ENCODE assay signal across 11 mouse cellular contexts in the genomic region with DNA sequence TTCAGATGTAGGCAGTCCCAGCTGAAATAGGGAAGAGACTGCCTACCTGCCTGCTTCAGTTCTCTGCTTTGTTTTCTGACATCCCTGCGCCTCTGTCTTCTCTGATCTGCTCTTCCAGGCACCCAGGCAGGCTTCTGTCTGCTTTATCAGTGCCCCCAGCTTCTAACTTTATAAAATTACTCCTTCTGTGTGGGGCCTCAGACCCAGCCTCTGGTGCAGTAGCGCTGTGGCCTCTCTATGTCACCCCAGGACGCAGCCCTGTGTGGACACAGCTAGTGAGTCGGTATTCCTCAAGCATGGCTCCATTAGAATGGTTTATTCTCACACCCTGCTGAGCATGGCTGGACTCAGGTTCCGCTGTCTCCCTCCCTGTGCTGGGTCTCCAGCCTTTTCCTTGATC. TPM values are rescaled to one million over a fixed set of nuclear protein-coding genes. Genes with fewer than 3 reads are reported as not detected.
DNase-seq lines count a peak whose midpoint lies in the region; ATAC-seq and TF ChIP-seq lines count a peak whose summit lies in the region.
"Had no signal": no experiment of that assay in that cellular context is flagged by ENCODE, and none has a peak within 500 bp of the region (broad histone marks: within the 10 kb centered on the region; RNA-seq: fewer than 3 reads in every experiment).

No protein-coding gene starts in this region.

- peak overlapping the region; percentile 38; the same call in 1 of the 2 replicates for H3K27ac ChIP-seq in heart, embryonic 12.5 days (ENCODE audit: poor library complexity, severe bottlenecking)
- H3K27ac ChIP-seq in lung, postnatal 0 days (ENCODE audit: low read length), result peak overlapping the region; percentile 48
- H3K27ac ChIP-seq in intestine, postnatal 0 days (ENCODE audit: low read depth, low read length), result peak overlapping the region; percentile 1; the same call in 1 of the 2 replicates
- H3K27ac ChIP-seq in stomach, embryonic 14.5 days (ENCODE audit: low read length), result peak overlapping the region; percentile 85
- H3K27ac ChIP-seq: hindbrain, embryonic 15.5 days had no signal

- H3K4me3 ChIP-seq in heart, embryonic 12.5 days, result no peak overlapping the region
- no peak overlapping the region for H3K4me3 ChIP-seq in lung, postnatal 0 days (ENCODE audit: low read depth, low read length)
- H3K4me3 ChIP-seq in intestine, postnatal 0 days (ENCODE audit: low read depth, low read length), result no peak overlapping the region
- no peak overlapping the region for H3K4me3 ChIP-seq in stomach, embryonic 14.5 days (ENCODE audit: low read depth, low read length)
- H3K4me3 ChIP-seq: hindbrain, embryonic 15.5 days had no signal

- no peak for TF ChIP-seq EP300 in lung, postnatal 0 days (IDR thresholded peaks at IDR 0.05)

- TF ChIP-seq CTCF in lung, postnatal 0 days (IDR thresholded peaks at IDR 0.05), result no peak
- TF ChIP-seq CTCF in intestine, postnatal 0 days (IDR thresholded peaks at IDR 0.05; ENCODE audit: low read depth), result no peak

- 59% methylated on average over 5 of the region's 5 CpGs for whole genome bisulfite sequencing in heart, embryonic 12.5 days
- WGBS in lung, postnatal 0 days, result 69% methylated on average over 5 of the region's 5 CpGs
- 80% methylated on average over 5 of the region's 5 CpGs for WGBS in intestine, postnatal 0 days
- WGBS in stomach, embryonic 14.5 days, result 66% methylated on average over 5 of the region's 5 CpGs

- no peak overlapping the region for H3K9ac ChIP-seq in heart, embryonic 12.5 days
- no peak overlapping the region for H3K9ac ChIP-seq in lung, postnatal 0 days (replicated peaks; ENCODE audit: low read depth)
- no peak overlapping the region for H3K9ac ChIP-seq in intestine, postnatal 0 days (ENCODE audit: low read depth, low read length)
- no peak overlapping the region for H3K9ac ChIP-seq in stomach, embryonic 14.5 days (replicated peaks; ENCODE audit: low read depth, low read length)
- H3K9ac ChIP-seq: hindbrain, embryonic 15.5 days had no signal

- no peak overlapping the region for H3K4me2 ChIP-seq in heart, embryonic 12.5 days
- no peak overlapping the region for H3K4me2 ChIP-seq in lung, postnatal 0 days (replicated peaks; ENCODE audit: low read depth, low read length)
- H3K4me2 ChIP-seq in intestine, postnatal 0 days (replicated peaks; ENCODE audit: low read depth), result no peak overlapping the region
- no peak overlapping the region for H3K4me2 ChIP-seq in stomach, embryonic 14.5 days (replicated peaks; ENCODE audit: low read depth, low read length)
- H3K4me2 ChIP-seq: hindbrain, embryonic 15.5 days; midbrain, embryonic 11.5 days had no signal

- DNase-seq in heart, postnatal 4 days, result no peak
- DNase-seq in lung, postnatal 0 days (ENCODE audit: low spot score), result no peak
- DNase-seq in lung, postnatal 4 days, result no peak
- no peak for DNase-seq in right cerebral cortex, adult 2 months (ENCODE audit: low spot score in 2 of 2)
- DNase-seq in cerebellum, adult 11 months, result no peak

- no peaks in the 10 kb centered on the region for H3K36me3 ChIP-seq in heart, embryonic 12.5 days
- no peaks in the 10 kb centered on the region for H3K36me3 ChIP-seq in lung, postnatal 0 days (ENCODE audit: insufficient read depth, low read length)
- no peaks in the 10 kb centered on the region for H3K36me3 ChIP-seq in intestine, postnatal 0 days (ENCODE audit: control insufficient read depth, insufficient read depth)
- no peaks in the 10 kb centered on the region for H3K36me3 ChIP-seq in stomach, embryonic 14.5 days (ENCODE audit: control insufficient read depth, insufficient read depth, low read length)
- H3K36me3 ChIP-seq: hindbrain, embryonic 15.5 days had no signal

- no peak for ATAC-seq in heart, embryonic 12.5 days (ENCODE audit: insufficient number of reproducible peaks, low FRiP score)
- no peak for ATAC-seq in lung, postnatal 0 days
- no peak for ATAC-seq in intestine, postnatal 0 days
- ATAC-seq in stomach, embryonic 14.5 days (ENCODE audit: insufficient number of reproducible peaks, insufficient read depth, low FRiP score, low read depth), result no peak
- ATAC-seq: CD4-positive, CD25-positive, alpha-beta regulatory T cell, adult 4 months had no signal

- H3K9me3 ChIP-seq in heart, embryonic 12.5 days (replicated peaks), result no peaks in the 10 kb centered on the region
- no peaks in the 10 kb centered on the region for H3K9me3 ChIP-seq in lung, postnatal 0 days (ENCODE audit: low read length)
- H3K9me3 ChIP-seq in intestine, postnatal 0 days (ENCODE audit: control insufficient read depth), result no peaks in the 10 kb centered on the region
- no peaks in the 10 kb centered on the region for H3K9me3 ChIP-seq in stomach, embryonic 14.5 days (ENCODE audit: control insufficient read depth, low read depth, low read length)
- H3K9me3 ChIP-seq: hindbrain, embryonic 15.5 days had no signal

- peaks cover 35% of the 10 kb centered on the region for H3K4me1 ChIP-seq in heart, embryonic 12.5 days (replicated peaks)
- peaks cover 3% of the 10 kb centered on the region; the same call in 1 of the 2 replicates for H3K4me1 ChIP-seq in lung, postnatal 0 days (ENCODE audit: insufficient read depth, low read depth, low read length)
- peaks cover 3% of the 10 kb centered on the region; the same call in 1 of the 2 replicates for H3K4me1 ChIP-seq in intestine, postnatal 0 days (replicated peaks; ENCODE audit: control insufficient read depth, insufficient read depth, low read length)
- H3K4me1 ChIP-seq in stomach, embryonic 14.5 days (ENCODE audit: control insufficient read depth, insufficient read depth, low read length), result peaks cover 12% of the 10 kb centered on the region
- H3K4me1 ChIP-seq: hindbrain, embryonic 15.5 days had no signal

- H3K27me3 ChIP-seq in heart, embryonic 12.5 days (replicated peaks), result peaks cover 20% of the 10 kb centered on the region
- no peaks in the 10 kb centered on the region for H3K27me3 ChIP-seq in lung, postnatal 0 days (replicated peaks; ENCODE audit: insufficient read depth, low read length)
- H3K27me3 ChIP-seq in intestine, postnatal 0 days (replicated peaks; ENCODE audit: control insufficient read depth, insufficient read depth, low read length), result no peaks in the 10 kb centered on the region
- H3K27me3 ChIP-seq in stomach, embryonic 14.5 days (ENCODE audit: control insufficient read depth, insufficient read depth, low read length), result no peaks in the 10 kb centered on the region
- H3K27me3 ChIP-seq: hindbrain, embryonic 15.5 days had no signal

RNA-seq across cellular contexts. Expression of gene Arhgef17, which starts 18.1 kb away (rescaled TPM):
- 8.7 and 10.6 TPM in 2 replicates for polyA plus RNA-seq in heart, embryonic 12.5 days (2016; fragmentation: Nextera tagmentation; extraction: Ambion mirVana)
- 10 to 100 TPM; 37.0 to 38.4 TPM for total RNA-seq in heart, postnatal 4 days (2021)
- 5.8 and 7.0 TPM in 2 replicates for polyA plus RNA-seq in lung, postnatal 0 days (2015; fragmentation: Nextera tagmentation; extraction: Ambion mirVana)
- polyA plus RNA-seq in intestine, postnatal 0 days (2015; fragmentation: Nextera tagmentation; extraction: Ambion mirVana), result 2.0 and 2.5 TPM in 2 replicates
- 13.7 and 14.1 TPM in 2 replicates for polyA plus RNA-seq in stomach, embryonic 14.5 days (2014; fragmentation: Nextera tagmentation; extraction: Ambion mirVana)
- polyA plus RNA-seq: CD4-positive, CD25-positive, alpha-beta regulatory T cell, adult 4 months had no signal

RNA-seq across cellular contexts. Expression of gene P2ry6, which starts 24.4 kb away (rescaled TPM):
- polyA plus RNA-seq in heart, embryonic 12.5 days (2016; fragmentation: Nextera tagmentation; extraction: Ambion mirVana), result 2.3 and 2.6 TPM in 2 replicates
- 1 to 10 TPM; 2.5 to 2.6 TPM for total RNA-seq in heart, postnatal 4 days (2021)
- polyA plus RNA-seq in lung, postnatal 0 days (2015; fragmentation: Nextera tagmentation; extraction: Ambion mirVana), result 9.9 and 11.2 TPM in 2 replicates
- 5.7 and 7.0 TPM in 2 replicates for polyA plus RNA-seq in intestine, postnatal 0 days (2015; fragmentation: Nextera tagmentation; extraction: Ambion mirVana)
- polyA plus RNA-seq in stomach, embryonic 14.5 days (2014; fragmentation: Nextera tagmentation; extraction: Ambion mirVana), result 7.3 and 7.8 TPM in 2 replicates
- polyA plus RNA-seq: CD4-positive, CD25-positive, alpha-beta regulatory T cell, adult 4 months had no signal

Comparison
In these comparisons a context has a peak if more than half of its experiments do, and no peak if none do; other contexts are left out.
1. H3K27ac ChIP-seq: peak in every context shown above with its lines; median percentile 85 in stomach, embryonic 14.5 days; 48 in lung, postnatal 0 days; 38 in heart, embryonic 12.5 days; 1 in intestine, postnatal 0 days.